17 mouse cellular contexts compared by ENCODE assay signal in the genomic region with DNA sequence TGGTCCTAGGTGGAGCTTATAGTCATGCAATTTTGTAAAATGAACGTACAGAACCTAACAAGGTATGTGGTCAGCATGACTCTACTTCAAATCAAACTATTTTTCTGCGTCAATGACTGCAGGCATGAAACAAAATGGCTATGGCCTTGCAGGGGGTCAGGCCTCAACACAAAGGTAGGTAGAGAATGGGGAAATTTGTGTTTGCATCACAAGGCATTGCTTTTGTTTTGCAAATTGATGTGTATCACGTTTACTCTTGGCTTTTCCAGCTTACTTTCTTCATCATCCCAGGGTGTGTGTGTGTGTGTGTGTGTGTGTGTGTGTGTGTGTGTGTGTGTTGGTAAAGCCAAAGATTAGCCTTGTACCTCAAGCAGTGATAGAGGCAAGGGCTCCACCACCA.
"Had no signal": no experiment of that assay in that cellular context is flagged by ENCODE, and none has a peak within 500 bp of the region (broad histone marks: within the 10 kb centered on the region; RNA-seq: fewer than 3 reads in every experiment).

No protein-coding gene starts in this region.

- DNase-seq: left cerebral cortex, postnatal 4 days; liver; liver, embryonic 13.5 days; liver, postnatal 0 days; lung, adult 18-20 months; lung, adult 2 months; lung, embryonic 14.5 days; lung, postnatal 10 days; lung, postnatal 14 days; lung, postnatal 36 days; lung, postnatal 4 days; midbrain, embryonic 14.5 days had no signal

- ATAC-seq: liver, embryonic 12.5 days; liver, postnatal 0 days; lung, postnatal 0 days; midbrain, embryonic 13.5 days; midbrain, embryonic 15.5 days; midbrain, embryonic 16.5 days had no signal
